9 mouse cellular contexts compared by ENCODE assay signal in the genomic region with DNA sequence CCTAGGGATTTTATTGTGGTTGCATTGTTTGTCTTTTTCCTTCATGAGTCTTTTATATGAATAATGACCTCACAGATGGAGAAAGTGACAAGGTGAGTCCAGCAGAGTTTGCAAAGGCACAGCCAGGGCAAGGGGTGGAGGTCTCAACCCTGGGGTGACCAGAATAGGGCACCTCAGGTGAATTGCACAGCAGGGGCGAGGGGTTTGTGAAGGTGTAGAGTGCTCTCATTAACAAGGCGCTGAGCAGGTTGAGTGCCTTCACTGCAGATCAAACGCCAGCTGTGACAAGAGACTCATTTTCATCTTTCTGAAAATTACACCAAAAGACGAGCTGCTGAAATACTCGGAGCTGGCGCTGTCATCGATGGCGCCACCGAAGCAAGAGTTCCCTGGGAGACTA. TPM values are rescaled to one million over a fixed set of nuclear protein-coding genes. Genes with fewer than 3 reads are reported as not detected.
DNase-seq lines count a peak whose midpoint lies in the region; ATAC-seq and TF ChIP-seq lines count a peak whose summit lies in the region.
"Had no signal": no experiment of that assay in that cellular context is flagged by ENCODE, and none has a peak within 500 bp of the region (broad histone marks: within the 10 kb centered on the region; RNA-seq: fewer than 3 reads in every experiment).

No protein-coding gene starts in this region.

- no peaks in the 10 kb centered on the region for H3K36me3 ChIP-seq in liver, embryonic 15.5 days (replicated peaks)
- no peaks in the 10 kb centered on the region for H3K36me3 ChIP-seq in intestine, embryonic 14.5 days (ENCODE audit: control insufficient read depth, insufficient read depth, low read length)

- ATAC-seq in liver, embryonic 15.5 days (ENCODE audit: insufficient read depth) = no peak
- ATAC-seq in intestine, embryonic 14.5 days (replicated peaks; ENCODE audit: low FRiP score, low TSS enrichment, low read depth) = no peak

- peak overlapping the region; percentile 66 for H3K4me3 ChIP-seq in cerebellum, adult 2 months (replicated peaks; ENCODE audit: insufficient read depth, low read depth, low read length)
- H3K4me3 ChIP-seq in liver, embryonic 15.5 days (replicated peaks) = no peak overlapping the region
- peak overlapping the region; percentile 56; the same call in 1 of the 2 replicates for H3K4me3 ChIP-seq in intestine, embryonic 14.5 days (ENCODE audit: low read depth, low read length)
- H3K4me3 ChIP-seq in olfactory bulb, adult 2 months (ENCODE audit: insufficient read depth, low read depth, low read length) = peak overlapping the region; percentile 56; the same call in 1 of the 2 replicates

- DNase-seq in cerebellum, adult 2 months = peak; percentile 10 to 13
- DNase-seq in cerebellum, postnatal 36 days = no peak
- no peak for DNase-seq in liver
- DNase-seq in intestine, embryonic 14.5 days (ENCODE audit: low spot score) = no peak
- no peak for DNase-seq in adrenal gland, postnatal 10 days
- no peak for DNase-seq in adrenal gland, postnatal 36 days
- DNase-seq: thymus, postnatal 36 days had no signal

- no peaks in the 10 kb centered on the region for H3K9me3 ChIP-seq in liver, embryonic 15.5 days (replicated peaks)
- H3K9me3 ChIP-seq in intestine, embryonic 14.5 days (ENCODE audit: control insufficient read depth, low read length) = no peaks in the 10 kb centered on the region

- no peak for TF ChIP-seq POLR2A in cerebellum, adult 2 months (IDR thresholded peaks at IDR 0.05; ENCODE audit: borderline replicate concordance, insufficient read depth, low read length)
- TF ChIP-seq POLR2A in olfactory bulb, adult 2 months (IDR thresholded peaks at IDR 0.05; ENCODE audit: insufficient read depth, low read depth, low read length) = no peak

- H3K9ac ChIP-seq in liver, embryonic 15.5 days = no peak overlapping the region
- no peak overlapping the region for H3K9ac ChIP-seq in intestine, embryonic 14.5 days (ENCODE audit: low read length)

- no peaks in the 10 kb centered on the region for H3K27me3 ChIP-seq in cerebellum, adult 2 months (ENCODE audit: control insufficient read depth, insufficient read depth, low read length)
- H3K27me3 ChIP-seq in liver, embryonic 15.5 days = peaks cover 67% of the 10 kb centered on the region
- H3K27me3 ChIP-seq in intestine, embryonic 14.5 days (replicated peaks; ENCODE audit: control insufficient read depth, insufficient read depth, low read length) = peaks cover 53% of the 10 kb centered on the region

- no peaks in the 10 kb centered on the region for H3K4me1 ChIP-seq in cerebellum, adult 2 months (ENCODE audit: control insufficient read depth, insufficient read depth, low read length)
- no peaks in the 10 kb centered on the region for H3K4me1 ChIP-seq in liver, embryonic 15.5 days (replicated peaks)
- H3K4me1 ChIP-seq in intestine, embryonic 14.5 days (replicated peaks; ENCODE audit: control insufficient read depth, insufficient read depth, low read length) = no peaks in the 10 kb centered on the region
- peaks cover 16% of the 10 kb centered on the region for H3K4me1 ChIP-seq in olfactory bulb, adult 2 months (ENCODE audit: control insufficient read depth, insufficient read depth, low read length)

- no peak for TF ChIP-seq CTCF in cerebellum, adult 2 months (IDR thresholded peaks at IDR 0.05; ENCODE audit: borderline replicate concordance, insufficient read depth, low read depth, low read length)
- no peak for TF ChIP-seq CTCF in olfactory bulb, adult 2 months (IDR thresholded peaks at IDR 0.05; ENCODE audit: insufficient read depth, low read depth, low read length)

- no peak overlapping the region for H3K27ac ChIP-seq in cerebellum, adult 2 months (ENCODE audit: insufficient read depth, low read length)
- no peak overlapping the region for H3K27ac ChIP-seq in liver, embryonic 15.5 days (replicated peaks)
- H3K27ac ChIP-seq in intestine, embryonic 14.5 days (ENCODE audit: low read depth) = no peak overlapping the region
- no peak overlapping the region for H3K27ac ChIP-seq in olfactory bulb, adult 2 months (ENCODE audit: insufficient read depth, low read depth, low read length)

- 0 out of 2 replicates have a peak overlapping the region, but pooled peaks have one; percentile 60 for H3K4me2 ChIP-seq in liver, embryonic 15.5 days
- peak overlapping the region; percentile 97 for H3K4me2 ChIP-seq in intestine, embryonic 14.5 days (ENCODE audit: low read length)

- WGBS in cerebellum, adult 2 months = 28% methylated on average over 9 of the region's 9 CpGs
- 20% methylated on average over 9 of the region's 9 CpGs for WGBS in liver, embryonic 15.5 days (ENCODE audit: insufficient replicate concordance)
- WGBS in intestine, embryonic 14.5 days = 20% methylated on average over 9 of the region's 9 CpGs
- WGBS in olfactory bulb, adult 2 months = 25% methylated on average over 9 of the region's 9 CpGs

RNA-seq across cellular contexts. Expression of a gene that starts 36.6 kb away (rescaled TPM):
- 1.7 and 2.1 TPM in 2 replicates for polyA plus RNA-seq in cerebellum, adult 2 months (2012; rRNA removed)
- 0.50 and 0.67 TPM in 2 replicates for polyA plus RNA-seq in liver, embryonic 15.5 days (2015; fragmentation: Nextera tagmentation; extraction: Ambion mirVana)
- polyA plus RNA-seq in intestine, embryonic 14.5 days (2014; fragmentation: Nextera tagmentation; extraction: Ambion mirVana) = 0.20 TPM in 1 of 2 replicates, not detected in the other
- polyA plus RNA-seq in olfactory bulb, adult 2 months (2012; ENCODE audit: insufficient read depth, insufficient read length, low replicate concordance, missing spikeins) = not detected in 2 replicates
- total RNA-seq in adrenal gland, postnatal 10 days (2021) = not detected
- not detected for total RNA-seq in adrenal gland, postnatal 36 days (2021)

RNA-seq across cellular contexts. Expression of a gene that starts 46.9 kb away (rescaled TPM):
- 1.3 and 1.5 TPM in 2 replicates for polyA plus RNA-seq in cerebellum, adult 2 months (2012; rRNA removed)
- polyA plus RNA-seq in liver, embryonic 15.5 days (2015; fragmentation: Nextera tagmentation; extraction: Ambion mirVana) = not detected in 2 replicates
- polyA plus RNA-seq in intestine, embryonic 14.5 days (2014; fragmentation: Nextera tagmentation; extraction: Ambion mirVana) = not detected in 2 replicates
- not detected in 2 replicates for polyA plus RNA-seq in olfactory bulb, adult 2 months (2012; ENCODE audit: insufficient read depth, insufficient read length, low replicate concordance, missing spikeins)
- total RNA-seq in adrenal gland, postnatal 10 days (2021) = 1 to 10 TPM in 1 of 2 experiments, not detected in 1; 1.5 TPM
- total RNA-seq in adrenal gland, postnatal 36 days (2021) = not detected

Comparison
In these comparisons a context has a peak if more than half of its experiments do, and no peak if none do; other contexts are left out.
1. DNase-seq: peak in cerebellum, adult 2 months (2 of 2); none in cerebellum, postnatal 36 days (0 of 2), liver (single experiment), intestine, embryonic 14.5 days (single experiment), adrenal gland, postnatal 10 days (single experiment) and adrenal gland, postnatal 36 days (0 of 2).